Mouse (Mus musculus): ENCODE results near the gene Tnpo2. TPM values are rescaled to one million over a fixed set of nuclear protein-coding genes. Genes with fewer than 3 reads are reported as not detected.
A peak's percentile ranks its signal among the peaks of the same experiment; 100 is the strongest.

The Tnpo2 gene
- polyA plus RNA-seq, 1 experiment from 2014 or later = 41.0 TPM

DNA sequence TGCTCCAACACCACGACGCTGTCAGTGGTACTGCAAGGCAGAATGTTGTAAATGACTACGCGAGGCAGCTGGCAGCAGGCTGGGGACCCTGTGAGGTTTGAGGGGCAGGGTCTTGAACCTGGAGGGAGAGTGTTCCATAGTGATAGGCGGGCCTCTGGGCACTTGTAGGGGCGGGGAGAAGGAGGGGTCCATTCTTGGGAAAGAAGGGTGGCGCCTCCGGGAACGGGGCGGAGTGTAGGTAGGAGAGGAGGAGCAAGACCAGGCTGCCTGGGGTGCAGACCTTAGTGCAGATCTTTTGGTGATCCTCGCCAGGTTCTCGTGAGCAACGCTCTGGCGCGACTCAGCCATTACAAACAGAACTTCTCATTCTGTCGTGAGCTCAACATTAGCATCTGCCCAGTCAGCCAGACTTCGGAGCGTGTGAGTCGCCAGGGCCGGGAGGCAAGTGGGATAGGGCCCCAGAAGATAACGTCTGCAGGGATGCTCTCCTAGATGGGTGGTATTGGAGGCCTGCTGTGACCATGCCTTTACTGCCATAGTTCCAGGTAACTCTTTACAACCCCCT, 54.9 kb downstream of the Tnpo2 start:
- H3K4me2 ChIP-seq (ENCODE audit: low read length) = no peak overlapping the region
- H3K4me1 ChIP-seq (ENCODE audit: control insufficient read depth, insufficient read depth, low read length) = no peaks in the 10 kb centered on the region
- H3K9ac ChIP-seq (replicated peaks; ENCODE audit: low read length) = no peak overlapping the region
- WGBS = 31% methylated on average over 21 of the region's 21 CpGs
- no peaks in the 10 kb centered on the region for H3K9me3 ChIP-seq (ENCODE audit: control insufficient read depth, low read length)
- no peak overlapping the region for H3K27ac ChIP-seq (replicated peaks; ENCODE audit: low read depth, low read length)
- DNase-seq (no peak), ATAC-seq (ENCODE audit: low FRiP score, low TSS enrichment) (no peak)
- no peaks in the 10 kb centered on the region for H3K27me3 ChIP-seq (ENCODE audit: control insufficient read depth, insufficient read depth, low read length)
- peaks cover 43% of the 10 kb centered on the region for H3K36me3 ChIP-seq (ENCODE audit: control insufficient read depth, insufficient read depth, low read length)
- H3K4me3 ChIP-seq (replicated peaks; ENCODE audit: low read depth, low read length) = no peak overlapping the region

DNA sequence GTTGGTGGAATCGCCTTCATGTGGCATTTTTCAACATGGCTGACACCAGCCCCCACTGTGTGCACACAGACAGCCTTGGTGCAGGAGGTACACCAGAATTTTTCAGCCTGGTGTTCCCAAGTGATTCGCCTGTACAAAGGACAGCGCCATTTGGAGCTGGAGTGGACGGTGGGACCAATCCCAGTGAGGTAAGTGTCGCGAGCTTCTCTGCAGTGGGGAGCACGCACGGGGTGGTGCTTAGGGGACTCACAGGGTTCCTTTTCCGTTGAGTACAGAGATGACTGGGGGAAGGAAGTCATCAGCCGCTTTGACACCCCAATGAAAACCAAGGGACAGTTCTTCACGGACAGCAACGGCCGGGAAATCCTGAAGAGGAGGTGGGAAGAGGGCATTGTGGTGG, 58.3 kb downstream of the Tnpo2 start:
- H3K9me3 ChIP-seq (ENCODE audit: control insufficient read depth, low read length) = no peaks in the 10 kb centered on the region
- no peak overlapping the region for H3K4me3 ChIP-seq (replicated peaks; ENCODE audit: low read depth, low read length)
- H3K36me3 ChIP-seq (ENCODE audit: control insufficient read depth, insufficient read depth, low read length) = peaks cover 56% of the 10 kb centered on the region
- no peaks in the 10 kb centered on the region for H3K27me3 ChIP-seq (ENCODE audit: control insufficient read depth, insufficient read depth, low read length)
- ATAC-seq (ENCODE audit: low FRiP score, low TSS enrichment) (no peak), DNase-seq (no peak)
- H3K4me1 ChIP-seq (ENCODE audit: control insufficient read depth, insufficient read depth, low read length) = no peaks in the 10 kb centered on the region
- WGBS = 95% methylated on average over 13 of the region's 13 CpGs
- H3K4me2 ChIP-seq (ENCODE audit: low read length) = no peak overlapping the region
- H3K9ac ChIP-seq (replicated peaks; ENCODE audit: low read length) = no peak overlapping the region
- H3K27ac ChIP-seq (replicated peaks; ENCODE audit: low read depth, low read length) = no peak overlapping the region

DNA sequence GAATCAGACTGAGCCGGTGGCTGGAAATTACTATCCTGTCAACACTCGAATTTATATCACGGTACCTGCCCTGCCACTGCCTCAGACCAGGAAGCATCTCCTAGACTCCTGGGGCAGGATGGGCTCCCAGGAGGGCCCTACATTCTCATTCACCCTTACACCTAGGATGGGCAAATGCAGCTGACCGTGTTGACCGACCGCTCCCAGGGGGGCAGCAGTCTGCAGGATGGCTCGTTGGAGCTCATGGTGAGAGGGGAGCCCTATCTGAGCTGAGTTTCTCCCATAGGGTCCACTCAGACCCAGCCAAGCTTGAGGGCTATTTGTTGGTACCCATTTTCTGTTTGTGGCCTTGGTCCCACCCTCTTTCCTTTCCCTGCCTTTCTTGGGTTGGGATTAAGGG, 58.9 kb downstream of the Tnpo2 start:
- no peak overlapping the region for H3K4me3 ChIP-seq (replicated peaks; ENCODE audit: low read depth, low read length)
- peaks cover 56% of the 10 kb centered on the region for H3K36me3 ChIP-seq (ENCODE audit: control insufficient read depth, insufficient read depth, low read length)
- whole genome bisulfite sequencing = 95% methylated on average over 7 of the region's 7 CpGs
- H3K9me3 ChIP-seq (ENCODE audit: control insufficient read depth, low read length) = no peaks in the 10 kb centered on the region
- H3K4me1 ChIP-seq (ENCODE audit: control insufficient read depth, insufficient read depth, low read length) = no peaks in the 10 kb centered on the region
- no peak overlapping the region for H3K9ac ChIP-seq (replicated peaks; ENCODE audit: low read length)
- DNase-seq (no peak), ATAC-seq (ENCODE audit: low FRiP score, low TSS enrichment) (no peak)
- no peaks in the 10 kb centered on the region for H3K27me3 ChIP-seq (ENCODE audit: control insufficient read depth, insufficient read depth, low read length)
- no peak overlapping the region for H3K4me2 ChIP-seq (ENCODE audit: low read length)
- no peak overlapping the region for H3K27ac ChIP-seq (replicated peaks; ENCODE audit: low read depth, low read length)

DNA sequence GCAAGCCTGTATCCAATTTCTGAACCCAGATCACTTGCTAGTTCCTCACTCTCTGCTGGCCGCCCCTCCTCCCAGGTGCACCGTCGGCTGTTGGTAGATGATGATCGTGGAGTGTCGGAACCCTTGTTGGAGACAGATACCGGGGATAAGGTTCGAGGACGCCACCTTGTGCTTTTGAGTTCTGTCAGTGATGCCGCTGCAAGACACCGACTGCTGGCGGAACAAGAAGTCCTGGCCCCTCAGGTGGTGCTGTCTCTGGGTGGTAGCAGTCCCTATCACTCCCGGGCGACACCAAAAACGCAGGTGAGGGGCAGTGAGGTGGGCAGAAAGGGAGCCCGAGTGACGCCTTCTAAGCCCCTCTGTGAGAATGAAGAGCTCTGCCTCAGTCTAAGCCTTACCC, 59.5 kb downstream of the Tnpo2 start:
- Histone ChIP-seq H3K9me3 (ENCODE audit: control insufficient read depth, low read length) (no peaks in the 10 kb centered on the region), H3K36me3 (ENCODE audit: control insufficient read depth, insufficient read depth, low read length) (peaks cover 50% of the 10 kb centered on the region), H3K27ac (replicated peaks; ENCODE audit: low read depth, low read length) (no peak overlapping the region), H3K27me3 (ENCODE audit: control insufficient read depth, insufficient read depth, low read length) (no peaks in the 10 kb centered on the region), H3K4me2 (ENCODE audit: low read length) (no peak overlapping the region), H3K4me3 (replicated peaks; ENCODE audit: low read depth, low read length) (no peak overlapping the region), H3K4me1 (ENCODE audit: control insufficient read depth, insufficient read depth, low read length) (no peaks in the 10 kb centered on the region), H3K9ac (replicated peaks; ENCODE audit: low read length) (no peak overlapping the region)
- 95% methylated on average over 16 of the region's 16 CpGs for WGBS
- ATAC-seq (ENCODE audit: low FRiP score, low TSS enrichment) = no peak
- DNase-seq = no peak

DNA sequence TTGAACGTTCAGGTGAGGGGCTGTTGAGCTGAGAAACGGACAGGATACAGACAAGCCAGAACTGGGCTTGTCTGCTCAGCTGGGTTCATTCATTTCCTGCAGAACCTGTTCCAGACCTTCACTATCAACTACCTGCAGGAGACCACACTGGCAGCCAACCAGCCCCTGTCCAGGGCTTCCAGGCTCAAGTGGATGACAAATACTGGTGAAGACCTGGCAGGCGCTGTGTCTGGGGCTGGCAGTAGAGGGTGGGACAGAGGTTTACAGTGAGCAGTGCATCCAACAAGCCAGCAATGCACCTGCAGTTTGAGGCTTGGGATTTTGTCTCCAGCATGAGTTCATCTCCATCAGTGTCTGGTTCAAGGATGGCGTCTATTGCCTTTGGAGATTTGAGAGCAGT, 60.1 kb downstream of the Tnpo2 start:
- no peaks in the 10 kb centered on the region for H3K4me1 ChIP-seq (ENCODE audit: control insufficient read depth, insufficient read depth, low read length)
- H3K9ac ChIP-seq (replicated peaks; ENCODE audit: low read length) = no peak overlapping the region
- H3K4me2 ChIP-seq (ENCODE audit: low read length) = no peak overlapping the region
- no peak for ATAC-seq (ENCODE audit: low FRiP score, low TSS enrichment)
- peaks cover 48% of the 10 kb centered on the region for H3K36me3 ChIP-seq (ENCODE audit: control insufficient read depth, insufficient read depth, low read length)
- DNase-seq = no peak
- no peak overlapping the region for H3K27ac ChIP-seq (replicated peaks; ENCODE audit: low read depth, low read length)
- no peaks in the 10 kb centered on the region for H3K27me3 ChIP-seq (ENCODE audit: control insufficient read depth, insufficient read depth, low read length)
- no peaks in the 10 kb centered on the region for H3K9me3 ChIP-seq (ENCODE audit: control insufficient read depth, low read length)
- H3K4me3 ChIP-seq (replicated peaks; ENCODE audit: low read depth, low read length) = no peak overlapping the region
- whole genome bisulfite sequencing = 96% methylated on average over 4 of the region's 4 CpGs

DNA sequence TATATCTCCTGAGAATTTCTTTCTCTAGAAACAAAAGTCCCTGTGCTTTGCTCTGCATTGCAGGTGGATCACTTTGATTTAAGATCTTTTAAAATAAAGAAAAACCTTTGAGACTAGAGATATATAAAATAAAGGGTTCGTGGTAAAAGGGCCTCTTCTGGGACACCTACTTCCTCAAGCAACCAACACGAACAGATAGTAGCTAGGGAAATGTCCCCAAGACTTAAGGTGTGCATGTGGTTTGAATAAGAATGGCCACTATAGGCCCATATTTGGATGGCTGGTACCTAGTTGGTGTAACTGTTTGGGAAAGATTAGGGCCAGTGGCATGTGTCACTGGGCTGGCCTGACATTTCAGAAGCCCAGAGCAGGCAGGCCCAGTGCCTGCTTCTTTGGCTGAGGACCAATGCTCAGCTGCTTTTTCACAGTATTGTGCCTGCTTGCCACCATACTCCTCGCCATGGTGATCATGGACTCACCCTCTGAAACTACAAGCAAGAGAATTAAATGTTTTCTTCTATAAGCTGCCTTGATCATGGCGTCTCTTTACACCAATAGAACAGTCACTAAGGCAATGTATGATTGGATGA, 63.5 kb downstream of the Tnpo2 start:
- 88% methylated on average over 4 of the region's 4 CpGs for WGBS
- DNase-seq = no peak

More for the DNA sequence above, 63.5 kb downstream of the Tnpo2 start:
- no peak for ATAC-seq (ENCODE audit: low FRiP score, low TSS enrichment)
- no peaks in the 10 kb centered on the region for H3K9me3 ChIP-seq (ENCODE audit: control insufficient read depth, low read length)
- no peak overlapping the region for H3K9ac ChIP-seq (replicated peaks; ENCODE audit: low read length)
- H3K4me1 ChIP-seq (ENCODE audit: control insufficient read depth, insufficient read depth, low read length) = no peaks in the 10 kb centered on the region
- H3K27me3 ChIP-seq (ENCODE audit: control insufficient read depth, insufficient read depth, low read length) = no peaks in the 10 kb centered on the region
- no peak overlapping the region for H3K27ac ChIP-seq (replicated peaks; ENCODE audit: low read depth, low read length)
- H3K4me2 ChIP-seq (ENCODE audit: low read length) = no peak overlapping the region
- H3K4me3 ChIP-seq (replicated peaks; ENCODE audit: low read depth, low read length) = no peak overlapping the region
- peaks cover 31% of the 10 kb centered on the region for H3K36me3 ChIP-seq (ENCODE audit: control insufficient read depth, insufficient read depth, low read length)

Small RNAs within 50 kb of the gene (microRNA-seq; reads per million reads assigned to microRNA genes)
- 2.4 reads per million, percentile 15 among the genes with 10 or more reads in this experiment for gene Mir7070

Other genes with a start within 250 kb of the Tnpo2 start
- gene Nfix, start 236.6 kb upstream of the Tnpo2 start, polyA plus RNA-seq (2014; fragmentation: Nextera tagmentation; extraction: Ambion mirVana) = 45.9 and 49.8 TPM in 2 replicates
- gene Dand5, start 214.1 kb upstream of the Tnpo2 start, polyA plus RNA-seq (2014; fragmentation: Nextera tagmentation; extraction: Ambion mirVana) = 9.9 and 12.7 TPM in 2 replicates
- gene Gadd45gip1, start 205.4 kb upstream of the Tnpo2 start, polyA plus RNA-seq (2014; fragmentation: Nextera tagmentation; extraction: Ambion mirVana) = 32.7 and 35.8 TPM in 2 replicates
- gene Rad23a, start 196.2 kb upstream of the Tnpo2 start, polyA plus RNA-seq (2014; fragmentation: Nextera tagmentation; extraction: Ambion mirVana) = 83.4 and 84.3 TPM in 2 replicates
- gene Calr, start 190.0 kb upstream of the Tnpo2 start, polyA plus RNA-seq (2014; fragmentation: Nextera tagmentation; extraction: Ambion mirVana) = 434 and 525 TPM in 2 replicates
- 95.6 and 111 TPM in 2 replicates for gene Farsa, start 179.9 kb upstream of the Tnpo2 start, polyA plus RNA-seq (2014; fragmentation: Nextera tagmentation; extraction: Ambion mirVana)
- 17.4 and 27.4 TPM in 2 replicates for gene Syce2, start 164.8 kb upstream of the Tnpo2 start, polyA plus RNA-seq (2014; fragmentation: Nextera tagmentation; extraction: Ambion mirVana)
- gene Gcdh, start 143.0 kb upstream of the Tnpo2 start, polyA plus RNA-seq (2014; fragmentation: Nextera tagmentation; extraction: Ambion mirVana) = 22.4 and 25.9 TPM in 2 replicates
- gene Klf1, start 135.0 kb upstream of the Tnpo2 start, polyA plus RNA-seq (2014; fragmentation: Nextera tagmentation; extraction: Ambion mirVana) = 0.19 and 0.63 TPM in 2 replicates
- gene Dnase2a, start 128.4 kb upstream of the Tnpo2 start, polyA plus RNA-seq (2014; fragmentation: Nextera tagmentation; extraction: Ambion mirVana) = 4.0 and 5.4 TPM in 2 replicates
- gene Mast1, start 99.6 kb upstream of the Tnpo2 start, polyA plus RNA-seq (2014; fragmentation: Nextera tagmentation; extraction: Ambion mirVana) = 69.5 and 69.9 TPM in 2 replicates
- gene Rtbdn, start 89.9 kb upstream of the Tnpo2 start, polyA plus RNA-seq (2014; fragmentation: Nextera tagmentation; extraction: Ambion mirVana) = 0.99 and 1.4 TPM in 2 replicates
- not detected in 2 replicates for gene Gm49661, start 67.5 kb upstream of the Tnpo2 start, polyA plus RNA-seq (2014; fragmentation: Nextera tagmentation; extraction: Ambion mirVana)
- 1,531 and 1,588 TPM in 2 replicates for gene Prdx2, start 67.3 kb upstream of the Tnpo2 start, polyA plus RNA-seq (2014; fragmentation: Nextera tagmentation; extraction: Ambion mirVana)
- gene Rnaseh2a, start 67.1 kb upstream of the Tnpo2 start, polyA plus RNA-seq (2014; fragmentation: Nextera tagmentation; extraction: Ambion mirVana) = 51.7 and 54.4 TPM in 2 replicates
- 4.3 and 5.7 TPM in 2 replicates for gene Junb, start 58.2 kb upstream of the Tnpo2 start, polyA plus RNA-seq (2014; fragmentation: Nextera tagmentation; extraction: Ambion mirVana)
- 25.8 and 31.4 TPM in 2 replicates for gene Hook2, start 46.3 kb upstream of the Tnpo2 start, polyA plus RNA-seq (2014; fragmentation: Nextera tagmentation; extraction: Ambion mirVana)
- gene Best2, start 22.4 kb upstream of the Tnpo2 start, polyA plus RNA-seq (2014; fragmentation: Nextera tagmentation; extraction: Ambion mirVana) = not detected in 2 replicates
- 130 and 155 TPM in 2 replicates for gene Asna1, start 11.6 kb upstream of the Tnpo2 start, polyA plus RNA-seq (2014; fragmentation: Nextera tagmentation; extraction: Ambion mirVana)
- 157 and 191 TPM in 2 replicates for gene Trir, start 10.1 kb upstream of the Tnpo2 start, polyA plus RNA-seq (2014; fragmentation: Nextera tagmentation; extraction: Ambion mirVana)
- gene Fbxw9, start 23.1 kb downstream of the Tnpo2 start, polyA plus RNA-seq (2014; fragmentation: Nextera tagmentation; extraction: Ambion mirVana) = 65.0 and 80.9 TPM in 2 replicates
- 1.7 TPM in 1 of 2 replicates, not detected in the other for gene Gm5741, start 31.1 kb downstream of the Tnpo2 start, polyA plus RNA-seq (2014; fragmentation: Nextera tagmentation; extraction: Ambion mirVana)
- 88.8 and 95.8 TPM in 2 replicates for gene Dhps, start 34.8 kb downstream of the Tnpo2 start, polyA plus RNA-seq (2014; fragmentation: Nextera tagmentation; extraction: Ambion mirVana)
- 141 and 154 TPM in 2 replicates for gene Wdr83os, start 43.8 kb downstream of the Tnpo2 start, polyA plus RNA-seq (2014; fragmentation: Nextera tagmentation; extraction: Ambion mirVana)
- 53.9 and 58.2 TPM in 2 replicates for gene Wdr83, start 44.4 kb downstream of the Tnpo2 start, polyA plus RNA-seq (2014; fragmentation: Nextera tagmentation; extraction: Ambion mirVana)
- gene Man2b1, start 46.4 kb downstream of the Tnpo2 start, polyA plus RNA-seq (2014; fragmentation: Nextera tagmentation; extraction: Ambion mirVana) = 13.3 and 17.2 TPM in 2 replicates
- gene Zfp791, start 86.2 kb downstream of the Tnpo2 start, polyA plus RNA-seq (2014; fragmentation: Nextera tagmentation; extraction: Ambion mirVana) = 3.0 and 4.0 TPM in 2 replicates
- not detected in 2 replicates for gene Cks1brt, start 115.0 kb downstream of the Tnpo2 start, polyA plus RNA-seq (2014; fragmentation: Nextera tagmentation; extraction: Ambion mirVana)
- not detected in 2 replicates for gene Olfr371, start 189.1 kb downstream of the Tnpo2 start, polyA plus RNA-seq (2014; fragmentation: Nextera tagmentation; extraction: Ambion mirVana)

All from midbrain, embryonic 14.5 days (tissue).